Mouse (Mus musculus) embryo, embryonic 9.5 days (tissue): ENCODE results near the gene Cmtr1.

ENCODE experiments used
- DNase-seq: peaks from one replicate; pipeline ENCODE4 v3.0.0-alpha.2; 2017; ENCODE audit errors: extremely low spot score

Cmtr1 gene

GRCm38 (mm10) chr17:29669030-29669429 lies 8.6 kb downstream of the Cmtr1 start:
- no peak for DNase-seq

- no peak for DNase-seq
Measured at GRCm38 (mm10) chr17:29669936-29670335, 9.5 kb downstream of the Cmtr1 start.

- no peak for DNase-seq
Measured at GRCm38 (mm10) chr17:29671021-29671420, 10.6 kb downstream of the Cmtr1 start.

GRCm38 (mm10) chr17:29673325-29673724 lies 12.9 kb downstream of the Cmtr1 start:
- no peak for DNase-seq

GRCm38 (mm10) chr17:29678526-29678925 lies 18.1 kb downstream of the Cmtr1 start:
- DNase-seq, result no peak

GRCm38 (mm10) chr17:29679038-29679767 lies 18.8 kb downstream of the Cmtr1 start:
- DNase-seq, result no peak

GRCm38 (mm10) chr17:29680174-29680573 lies 19.8 kb downstream of the Cmtr1 start:
- DNase-seq, result no peak

- DNase-seq, result no peak
Measured at GRCm38 (mm10) chr17:29680921-29681320, 20.5 kb downstream of the Cmtr1 start.

GRCm38 (mm10) chr17:29681669-29682068 lies 21.3 kb downstream of the Cmtr1 start:
- no peak for DNase-seq

- no peak for DNase-seq
Measured at GRCm38 (mm10) chr17:29682261-29682660, 21.9 kb downstream of the Cmtr1 start.

- no peak for DNase-seq
Measured at GRCm38 (mm10) chr17:29683127-29683526, 22.7 kb downstream of the Cmtr1 start.

GRCm38 (mm10) chr17:29684275-29684674 lies 23.9 kb downstream of the Cmtr1 start:
- DNase-seq, result no peak

GRCm38 (mm10) chr17:29686771-29687170 lies 26.4 kb downstream of the Cmtr1 start:
- no peak for DNase-seq

- no peak for DNase-seq
Measured at GRCm38 (mm10) chr17:29687373-29687772, 27.0 kb downstream of the Cmtr1 start.

- no peak for DNase-seq
Measured at GRCm38 (mm10) chr17:29688610-29689009, 28.2 kb downstream of the Cmtr1 start.

GRCm38 (mm10) chr17:29690257-29690656 lies 29.9 kb downstream of the Cmtr1 start:
- no peak for DNase-seq

- DNase-seq, result no peak
Measured at GRCm38 (mm10) chr17:29692827-29693226, 32.4 kb downstream of the Cmtr1 start.

- DNase-seq, result no peak
Measured at GRCm38 (mm10) chr17:29693571-29693970, 33.2 kb downstream of the Cmtr1 start.

- no peak for DNase-seq
Measured at GRCm38 (mm10) chr17:29694516-29694915, 34.1 kb downstream of the Cmtr1 start.

GRCm38 (mm10) chr17:29696940-29697339 lies 36.5 kb downstream of the Cmtr1 start:
- no peak for DNase-seq

GRCm38 (mm10) chr17:29698421-29698820 lies 38.0 kb downstream of the Cmtr1 start:
- DNase-seq, result no peak

- DNase-seq, result no peak
Measured at GRCm38 (mm10) chr17:29700573-29700972, 40.2 kb downstream of the Cmtr1 start.

- DNase-seq, result no peak
Measured at GRCm38 (mm10) chr17:29702938-29703710, 42.7 kb downstream of the Cmtr1 start.
